Mouse (Mus musculus): Measurements from ENCODE around the gene Fgf12. TPM values are rescaled to one million over a fixed set of nuclear protein-coding genes. Genes with fewer than 3 reads are reported as not detected.

Fgf12 gene
- total RNA-seq, 2 experiments from 2014 or later: 141 to 148 TPM

GRCm38 (mm10) chr16:28419693-28420299 is 333.1 kb downstream of the Fgf12 start:
- Histone ChIP-seq H3K27ac (no peak overlapping the region), H3K4me3 (no peak overlapping the region)
- no peak for TF ChIP-seq CTCF (conservative IDR thresholded peaks at IDR 0.05)
- no peak for DNase-seq (ENCODE audit: low spot score in 2 of 2)

- H3K27ac ChIP-seq: no peak overlapping the region
- peak; percentile 19 to 22 for DNase-seq (ENCODE audit: low spot score in 2 of 2)
- TF ChIP-seq CTCF (conservative IDR thresholded peaks at IDR 0.05): 0 out of 2 replicates have a peak, but pooled peaks have one; percentile 7
Measured at GRCm38 (mm10) chr16:28411210-28411817, 341.6 kb downstream of the Fgf12 start.

DNA sequence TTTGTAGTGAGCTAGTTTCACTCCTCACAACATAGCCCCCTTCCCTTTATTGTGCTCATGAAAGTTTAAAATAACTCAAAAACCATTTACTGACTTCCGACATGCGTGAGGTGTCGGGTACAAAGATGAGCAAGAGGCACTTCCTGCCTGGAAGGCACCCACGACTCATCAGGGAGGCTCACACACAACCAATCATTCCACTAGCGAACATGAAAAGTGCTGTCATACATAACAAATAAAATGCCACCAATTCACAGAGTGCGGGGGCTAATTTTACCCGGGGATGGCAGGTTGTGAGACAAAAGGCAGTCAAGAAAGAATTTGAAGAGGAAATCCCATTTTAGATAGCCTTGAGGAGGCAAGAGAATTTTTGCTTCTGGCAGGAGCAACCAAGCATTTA is 344.6 kb downstream of the Fgf12 start:
- DNase-seq (ENCODE audit: low spot score in 2 of 2): no peak
- TF ChIP-seq CTCF (conservative IDR thresholded peaks at IDR 0.05): no peak
- Histone ChIP-seq H3K4me3 (no peak overlapping the region), H3K27ac (no peak overlapping the region)

More at GRCm38 (mm10) chr16:28411210-28411817, 341.6 kb downstream of the Fgf12 start:
- no peak overlapping the region for H3K4me3 ChIP-seq

- no peak for DNase-seq (ENCODE audit: low spot score in 2 of 2)
- TF ChIP-seq CTCF (conservative IDR thresholded peaks at IDR 0.05): no peak
Measured at GRCm38 (mm10) chr16:28407892-28408291, 345.0 kb downstream of the Fgf12 start.

GRCm38 (mm10) chr16:28404156-28404555 is 348.7 kb downstream of the Fgf12 start:
- no peak for TF ChIP-seq CTCF (conservative IDR thresholded peaks at IDR 0.05)
- no peak overlapping the region for H3K4me3 ChIP-seq
- DNase-seq (ENCODE audit: low spot score in 2 of 2): no peak
- H3K27ac ChIP-seq: no peak overlapping the region

More at GRCm38 (mm10) chr16:28407892-28408291, 345.0 kb downstream of the Fgf12 start:
- Histone ChIP-seq H3K4me3 (no peak overlapping the region), H3K27ac (no peak overlapping the region)

DNA sequence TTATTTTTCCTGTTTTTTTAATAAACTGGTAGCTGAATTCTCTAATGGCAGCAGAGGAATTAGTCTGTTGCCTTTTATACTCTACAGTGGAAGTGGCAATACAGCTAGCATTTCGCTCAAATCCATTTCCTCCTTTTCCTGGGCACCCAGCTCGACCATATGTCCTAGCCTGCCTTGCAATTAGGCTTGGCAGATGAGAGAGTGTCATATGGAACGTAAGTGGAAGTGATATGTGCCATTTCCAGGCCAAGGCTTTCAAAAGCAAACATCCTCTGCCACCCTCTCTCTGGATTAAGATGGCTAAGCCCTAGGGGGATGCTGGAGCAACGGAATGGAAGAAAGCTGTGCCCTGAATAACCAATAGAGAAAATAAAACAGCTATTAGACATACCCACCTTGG is 350.2 kb downstream of the Fgf12 start:
- DNase-seq (ENCODE audit: low spot score in 2 of 2): peak; percentile 18 to 20
- Histone ChIP-seq H3K27ac (no peak overlapping the region), H3K4me3 (no peak overlapping the region)
- TF ChIP-seq CTCF (conservative IDR thresholded peaks at IDR 0.05): no peak

DNA sequence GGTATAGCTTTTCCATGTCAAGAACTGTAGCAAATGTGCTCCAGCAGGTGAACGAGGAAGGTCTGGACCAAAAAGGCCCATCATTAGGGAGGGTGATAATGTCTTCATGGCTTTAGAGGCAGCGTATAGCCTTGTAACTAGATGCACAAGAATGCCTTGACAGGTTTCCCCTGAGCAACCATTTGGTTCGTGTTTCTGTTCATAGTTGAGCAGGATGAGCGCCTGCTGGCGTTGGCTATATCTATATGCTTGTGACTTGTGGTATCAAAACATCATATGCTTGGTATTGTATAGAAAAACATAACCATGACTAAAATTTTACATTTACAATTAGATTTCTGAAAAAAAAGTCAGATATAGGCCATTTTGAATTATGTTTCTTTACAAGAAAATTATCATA is 361.6 kb downstream of the Fgf12 start:
- no peak for DNase-seq (ENCODE audit: low spot score in 2 of 2)
- H3K4me3 ChIP-seq: no peak overlapping the region
- no peak overlapping the region for H3K27ac ChIP-seq
- TF ChIP-seq CTCF (conservative IDR thresholded peaks at IDR 0.05): no peak

DNA sequence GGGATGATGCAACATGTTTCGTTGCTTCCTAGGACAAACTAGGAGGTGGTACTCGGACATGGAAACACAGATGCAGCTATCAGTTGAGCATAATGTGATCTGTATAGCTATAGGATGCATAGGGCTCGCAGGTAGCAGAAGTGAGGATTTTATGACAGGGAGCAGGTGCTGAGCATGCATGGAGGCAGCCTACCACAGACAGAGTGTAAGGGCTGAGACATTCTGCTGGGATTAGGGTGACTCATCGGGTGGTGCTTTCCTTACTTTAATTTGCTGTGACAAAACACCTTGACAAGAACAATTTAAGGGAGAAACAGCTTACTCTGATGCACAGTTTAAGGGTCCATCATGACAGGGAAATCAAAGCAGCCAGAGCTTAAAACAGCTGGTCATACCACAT is 363.8 kb downstream of the Fgf12 start:
- no peak for DNase-seq (ENCODE audit: low spot score in 2 of 2)
- no peak overlapping the region for H3K27ac ChIP-seq
- TF ChIP-seq CTCF (conservative IDR thresholded peaks at IDR 0.05): no peak
- no peak overlapping the region for H3K4me3 ChIP-seq

GRCm38 (mm10) chr16:28374790-28375189 is 378.1 kb downstream of the Fgf12 start:
- Histone ChIP-seq H3K4me3 (no peak overlapping the region), H3K27ac (no peak overlapping the region)
- no peak for TF ChIP-seq CTCF (conservative IDR thresholded peaks at IDR 0.05)
- DNase-seq (ENCODE audit: low spot score in 2 of 2): no peak

DNA sequence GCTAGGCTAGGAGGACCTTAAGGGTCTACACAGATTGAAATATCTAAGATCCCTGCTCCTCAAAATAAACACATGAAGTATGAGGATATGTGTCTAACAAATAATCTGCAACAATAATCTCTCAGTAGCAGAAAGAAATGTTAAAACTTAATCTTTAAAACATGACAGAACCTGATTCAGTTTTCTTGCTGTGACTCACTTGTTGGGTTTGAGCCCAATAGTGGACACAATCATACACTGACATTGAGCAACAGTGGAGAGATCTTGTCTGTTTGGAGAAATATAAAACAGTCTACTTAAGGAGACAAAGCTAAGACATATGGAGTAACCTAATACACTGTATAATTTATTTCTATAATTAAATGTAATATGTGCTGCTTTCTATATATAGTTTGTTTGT is 379.6 kb downstream of the Fgf12 start:
- H3K27ac ChIP-seq: no peak overlapping the region
- H3K4me3 ChIP-seq: no peak overlapping the region
- no peak for DNase-seq (ENCODE audit: low spot score in 2 of 2)
- no peak for TF ChIP-seq CTCF (conservative IDR thresholded peaks at IDR 0.05)

DNA sequence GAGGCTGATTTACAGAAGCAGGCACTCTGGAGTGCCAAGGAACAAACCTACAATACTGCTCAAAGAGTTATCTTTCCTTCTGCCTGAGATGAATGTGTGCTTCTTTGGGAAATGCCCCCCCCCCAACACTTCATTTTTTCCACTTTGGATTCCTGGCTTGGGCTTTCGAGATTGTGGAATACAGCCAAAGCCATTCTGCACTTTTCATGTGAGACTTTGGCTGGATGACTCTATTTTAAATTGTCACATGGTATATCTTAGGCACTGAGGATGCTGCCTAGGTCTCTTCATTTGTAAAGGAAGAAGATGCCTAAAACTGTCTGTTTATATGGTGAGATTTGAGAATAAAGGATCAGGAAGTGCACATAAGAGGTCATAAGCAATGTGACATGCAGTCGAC is 402.2 kb downstream of the Fgf12 start:
- no peak overlapping the region for H3K27ac ChIP-seq
- no peak for TF ChIP-seq CTCF (conservative IDR thresholded peaks at IDR 0.05)
- no peak overlapping the region for H3K4me3 ChIP-seq
- DNase-seq (ENCODE audit: low spot score in 2 of 2): no peak

GRCm38 (mm10) chr16:28345323-28345722 is 407.5 kb downstream of the Fgf12 start:
- H3K27ac ChIP-seq: no peak overlapping the region
- DNase-seq (ENCODE audit: low spot score in 2 of 2): peak; percentile 25 to 65
- no peak for TF ChIP-seq CTCF (conservative IDR thresholded peaks at IDR 0.05)
- H3K4me3 ChIP-seq: no peak overlapping the region

DNA sequence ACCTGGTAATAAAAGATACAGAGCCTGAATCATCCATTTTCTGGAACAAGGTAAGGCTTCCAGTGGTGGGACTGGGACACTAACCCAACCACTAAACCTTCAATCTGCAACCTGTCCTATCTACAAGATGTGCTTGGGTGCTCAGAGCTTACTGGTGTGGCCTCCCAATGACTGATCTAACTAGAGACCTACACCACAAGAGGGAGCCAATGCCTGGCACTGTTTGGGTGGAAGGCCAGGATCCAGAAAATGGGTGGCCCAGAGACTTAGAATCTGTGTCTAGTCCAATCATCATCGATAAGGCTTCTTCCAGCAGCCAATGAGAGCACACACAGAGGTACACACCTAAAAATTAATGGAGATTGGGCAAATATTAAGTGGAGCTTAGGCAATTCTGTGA is 414.9 kb downstream of the Fgf12 start:
- no peak for DNase-seq (ENCODE audit: low spot score in 2 of 2)
- H3K27ac ChIP-seq: no peak overlapping the region
- H3K4me3 ChIP-seq: no peak overlapping the region
- peak; percentile 55 for TF ChIP-seq CTCF (conservative IDR thresholded peaks at IDR 0.05)

DNA sequence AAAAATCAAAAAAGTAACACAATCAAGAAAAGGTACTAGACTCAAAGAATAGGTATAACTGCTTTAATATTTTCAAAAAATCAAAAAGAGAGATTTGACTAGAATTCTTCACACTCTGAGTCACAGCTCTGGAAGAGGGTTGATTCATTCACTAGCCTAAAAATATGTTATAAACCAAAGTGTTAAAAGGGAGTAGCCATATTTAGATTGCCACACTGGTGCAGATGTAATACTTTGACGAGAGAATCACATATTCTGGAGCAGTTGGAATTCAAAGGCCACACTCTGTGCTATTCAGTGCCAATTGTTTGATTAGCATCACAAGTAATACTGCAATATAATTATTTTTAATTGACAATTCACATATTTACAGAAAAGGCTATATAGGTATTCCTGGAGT is 416.2 kb downstream of the Fgf12 start:
- no peak for DNase-seq (ENCODE audit: low spot score in 2 of 2)
- TF ChIP-seq CTCF (conservative IDR thresholded peaks at IDR 0.05): no peak
- H3K4me3 ChIP-seq: no peak overlapping the region
- H3K27ac ChIP-seq: no peak overlapping the region

Measured in layer of hippocampus, adult 2 months (tissue).